Mouse (Mus musculus): Measurements from ENCODE around the gene Pnliprp1.

- TF ChIP-seq POLR2A (IDR thresholded peaks at IDR 0.05; ENCODE audit: extremely low read depth, insufficient read depth, low read length) (no peak), CTCF (IDR thresholded peaks at IDR 0.05; ENCODE audit: extremely low read depth, insufficient read depth, low read length) (no peak)
Measured at GRCm38 (mm10) chr19:58750822-58751221, 22.1 kb downstream of the Pnliprp1 start.

Data from cortical plate, adult 2 months (tissue).